Mouse (Mus musculus) erythroblast, embryonic 14.5 days (primary cell): ENCODE measurements around the gene Wtap.

ENCODE experiments used
- GATA1 ChIP-seq: IDR thresholded peaks from 2 replicates; pipeline ENCODE4 v1.6.1; 2012; ENCODE audit warnings: low read length, inconsistent platforms, mixed read lengths
- TAL1 ChIP-seq: IDR thresholded peaks from 3 replicates; pipeline ENCODE4 v1.6.1; 2012; ENCODE audit warnings: low read length, inconsistent platforms, mixed read lengths

DNA sequence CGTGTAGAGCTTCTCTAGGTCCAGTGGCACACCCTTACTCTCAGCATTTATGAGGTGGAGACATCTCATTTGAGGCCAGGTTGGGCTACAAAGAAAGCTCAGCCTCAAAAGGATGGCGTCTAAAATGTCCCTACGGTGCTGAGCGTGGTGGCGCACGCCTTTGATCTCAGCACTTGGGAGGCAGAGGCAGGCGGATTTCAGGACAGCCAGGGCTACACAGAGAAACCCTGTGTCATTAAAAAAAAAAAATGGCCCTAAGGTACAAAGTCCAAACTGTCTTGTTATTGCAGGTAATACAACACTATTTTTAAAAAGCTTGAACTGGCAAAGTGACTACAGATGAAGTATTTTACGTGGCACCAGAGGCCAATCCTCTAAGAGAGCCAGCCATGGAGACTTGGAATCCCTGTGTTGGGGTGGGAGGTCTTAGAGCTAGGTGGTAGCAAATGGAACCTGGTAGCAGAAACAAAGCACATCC, 68.2 kb downstream of the Wtap start:
- TF ChIP-seq TAL1 (no peak), GATA1 (no peak)
